Mouse (Mus musculus) midbrain, embryonic 16.5 days (tissue): ENCODE data around the gene Zmym4. TPM values are rescaled to one million over a fixed set of nuclear protein-coding genes. Genes with fewer than 3 reads are reported as not detected.
"Not testable (repeated sequence)": the region's sequence is repeated elsewhere in the genome, so short reads cannot be mapped to it uniquely, and the experiment has no call there.

ENCODE experiments used
- ATAC-seq: fragments of 200-750 bp; cut with Nextera tagmentation; 2 replicates; pipeline ENCODE4 v1.8.0; 2017; ENCODE audit warnings: moderate TSS enrichment
- H3K27ac ChIP-seq: fragments of 300-500 bp; sonication (generic); 2 replicates; pipeline ENCODE4 v1.5.1; 2014; ENCODE audit warnings: mild to moderate bottlenecking, low read length, mixed read lengths
- H3K27me3 ChIP-seq: fragments of 300-500 bp; sonication (generic); 2 replicates; pipeline ENCODE4 v1.6.1; 2014; ENCODE audit warnings: low read depth, low read length, mixed read lengths; ENCODE audit not compliant: control insufficient read depth, insufficient read depth
- H3K36me3 ChIP-seq: fragments of 300-500 bp; sonication (generic); 2 replicates; pipeline ENCODE4 v1.6.1; 2014; ENCODE audit warnings: mild to moderate bottlenecking, low read length, moderate library complexity, mixed read lengths; ENCODE audit not compliant: control insufficient read depth, insufficient read depth
- H3K4me1 ChIP-seq: fragments of 300-500 bp; sonication (generic); 2 replicates; pipeline ENCODE4 v1.6.1; 2014; ENCODE audit warnings: mild to moderate bottlenecking, low read length, mixed read lengths; ENCODE audit not compliant: control insufficient read depth, insufficient read depth
- H3K4me2 ChIP-seq: fragments of 300-500 bp; sonication (generic); 2 replicates; pipeline ENCODE4 v1.6.1; 2014; ENCODE audit warnings: mild to moderate bottlenecking, low read length, mixed read lengths
- H3K4me3 ChIP-seq: fragments of 300-500 bp; sonication (generic); 2 replicates; pipeline ENCODE4 v1.5.1; 2014; ENCODE audit warnings: low read depth, mild to moderate bottlenecking, low read length, moderate library complexity, mixed read lengths
- H3K9ac ChIP-seq: fragments of 300-500 bp; sonication (generic); 2 replicates; pipeline ENCODE4 v1.6.1; 2014; ENCODE audit warnings: low read depth, low read length, mixed read lengths
- H3K9me3 ChIP-seq: fragments of 300-500 bp; sonication (generic); replicated peaks from 2 replicates; pipeline ENCODE4 v1.6.1; 2014; ENCODE audit warnings: mild to moderate bottlenecking, low read length, mixed read lengths; ENCODE audit not compliant: control insufficient read depth, poor library complexity, severe bottlenecking
- WGBS: fragments of 180-500 bp; shearing (Covaris S2); extraction: QIAGEN DNeasy Blood & Tissue Kit; methylation state at CpG from one replicate; pipeline ENCODE4 v1.1.7; 2014; 5-methylcytosine and 5-hydroxymethylcytosine counted together
- polyA plus RNA-seq: library from polyadenylated mRNA; unstranded; fragments of >200 nt; fragmentation: Nextera tagmentation; extraction: Ambion mirVana; gene quantifications from 2 replicates; pipeline ENCODE4 v1.2.1, GENCODE M21; 2015

Zmym4 gene
- polyA plus RNA-seq, 1 experiment from 2014 or later, result 28.5 TPM

DNA sequence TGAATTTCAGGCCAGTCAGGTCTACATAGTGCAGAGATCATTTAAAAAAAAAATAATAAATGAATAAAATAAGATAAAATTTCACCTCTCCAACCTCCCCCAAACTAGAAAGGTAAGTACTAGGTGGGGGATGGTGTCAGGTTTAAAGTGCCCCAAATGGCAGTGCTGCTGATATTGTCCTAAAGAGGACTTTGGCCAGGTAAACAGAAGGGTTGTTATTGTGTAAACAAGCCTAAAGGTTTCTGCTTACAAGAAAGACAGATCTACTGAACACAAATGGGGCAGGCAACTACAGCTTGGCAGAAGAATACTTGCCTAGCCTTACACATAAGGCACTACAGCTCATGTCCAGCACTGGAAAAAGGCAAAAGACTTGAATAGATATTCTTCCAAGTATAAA, 22.6 kb upstream of the Zmym4 start:
- no peak for ATAC-seq
- H3K9me3 ChIP-seq, result no peaks in the 10 kb centered on the region
- H3K27ac ChIP-seq, result no peak overlapping the region
- no peak overlapping the region for H3K4me2 ChIP-seq
- H3K36me3 ChIP-seq, result no peaks in the 10 kb centered on the region
- no peak overlapping the region for H3K9ac ChIP-seq
- H3K4me1 ChIP-seq, result no peaks in the 10 kb centered on the region
- H3K27me3 ChIP-seq, result no peaks in the 10 kb centered on the region
- no peak overlapping the region for H3K4me3 ChIP-seq

DNA sequence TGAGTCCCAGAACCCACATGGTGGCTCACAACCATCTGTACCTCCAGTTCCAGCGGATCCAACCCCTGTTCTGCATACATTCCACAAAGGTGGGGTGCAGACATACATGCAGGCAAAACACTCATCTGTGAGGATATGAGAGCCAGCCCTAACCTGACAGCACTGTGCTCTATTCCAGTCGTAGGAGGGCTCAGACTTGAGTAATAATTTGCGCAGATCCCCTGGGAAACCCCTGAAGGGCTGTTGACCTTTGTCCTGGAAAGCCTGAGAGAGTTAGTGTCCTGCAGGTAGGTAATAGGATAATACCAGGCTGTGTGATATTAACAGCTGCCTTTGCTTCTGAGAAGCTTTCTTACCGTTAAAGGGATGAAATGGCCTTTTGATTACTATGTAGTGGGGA, 20.6 kb upstream of the Zmym4 start:
- H3K27me3 ChIP-seq, result no peaks in the 10 kb centered on the region
- 73% methylated on average over 4 of the region's 4 CpGs for WGBS
- no peaks in the 10 kb centered on the region for H3K4me1 ChIP-seq
- no peak for ATAC-seq
- H3K4me2 ChIP-seq, result no peak overlapping the region
- no peak overlapping the region for H3K27ac ChIP-seq
- no peak overlapping the region for H3K4me3 ChIP-seq
- H3K36me3 ChIP-seq, result no peaks in the 10 kb centered on the region
- H3K9ac ChIP-seq, result no peak overlapping the region
- H3K9me3 ChIP-seq, result no peaks in the 10 kb centered on the region

- Histone ChIP-seq H3K9me3 (no peaks in the 10 kb centered on the region), H3K4me2 (no peak overlapping the region), H3K27me3 (no peaks in the 10 kb centered on the region), H3K9ac (no peak overlapping the region), H3K4me1 (no peaks in the 10 kb centered on the region), H3K27ac (no peak overlapping the region), H3K4me3 (no peak overlapping the region), H3K36me3 (no peaks in the 10 kb centered on the region)
- ATAC-seq, result no peak
- WGBS, result 81% methylated on average over 5 of the region's 5 CpGs
These were observed 18.8 kb upstream of the Zmym4 start for GRCm38 (mm10) chr4:126986768-126987167.

- not testable (repeated sequence) for H3K4me2 ChIP-seq, H3K36me3 ChIP-seq, H3K4me1 ChIP-seq, H3K9ac ChIP-seq, H3K27ac ChIP-seq, H3K4me3 ChIP-seq, ATAC-seq, H3K9me3 ChIP-seq, H3K27me3 ChIP-seq
- 85% methylated on average over 11 of the region's 13 CpGs for WGBS
These were observed 16.0 kb upstream of the Zmym4 start for GRCm38 (mm10) chr4:126983736-126984525.

- H3K9me3 ChIP-seq, result no peaks in the 10 kb centered on the region
- no peaks in the 10 kb centered on the region for H3K4me1 ChIP-seq
- WGBS, result 74% methylated on average over 3 of the region's 3 CpGs
- no peak overlapping the region for H3K27ac ChIP-seq
- no peak overlapping the region for H3K9ac ChIP-seq
- H3K27me3 ChIP-seq, result no peaks in the 10 kb centered on the region
- no peak for ATAC-seq
- H3K36me3 ChIP-seq, result no peaks in the 10 kb centered on the region
- H3K4me3 ChIP-seq, result no peak overlapping the region
- H3K4me2 ChIP-seq, result no peak overlapping the region
These were observed 15.4 kb upstream of the Zmym4 start for GRCm38 (mm10) chr4:126983321-126983720.

DNA sequence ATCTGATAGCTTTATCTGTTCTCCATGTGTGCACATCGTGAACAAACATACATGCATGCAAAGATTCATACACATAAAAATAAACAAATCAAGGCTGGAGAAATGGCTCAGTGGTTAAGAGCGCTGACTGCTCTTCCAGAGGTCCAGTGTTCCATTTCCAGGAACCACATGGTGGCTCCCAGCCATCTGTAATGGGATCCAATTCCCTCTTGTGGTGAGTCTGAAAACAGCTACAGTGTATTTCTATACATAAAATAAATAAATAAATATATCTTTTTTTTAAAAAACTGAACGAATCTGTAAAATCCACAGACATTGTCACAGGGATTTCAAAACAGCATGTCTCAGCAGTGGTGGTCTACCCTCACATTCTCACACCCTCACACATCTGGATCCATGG, 10.8 kb upstream of the Zmym4 start:
- H3K4me2 ChIP-seq, result no peak overlapping the region
- H3K4me1 ChIP-seq, result no peaks in the 10 kb centered on the region
- no peaks in the 10 kb centered on the region for H3K27me3 ChIP-seq
- no peak overlapping the region for H3K9ac ChIP-seq
- H3K36me3 ChIP-seq, result no peaks in the 10 kb centered on the region
- no peaks in the 10 kb centered on the region for H3K9me3 ChIP-seq
- no peak for ATAC-seq
- 87% methylated on average over 3 of the region's 3 CpGs for WGBS
- H3K4me3 ChIP-seq, result no peak overlapping the region
- H3K27ac ChIP-seq, result no peak overlapping the region

DNA sequence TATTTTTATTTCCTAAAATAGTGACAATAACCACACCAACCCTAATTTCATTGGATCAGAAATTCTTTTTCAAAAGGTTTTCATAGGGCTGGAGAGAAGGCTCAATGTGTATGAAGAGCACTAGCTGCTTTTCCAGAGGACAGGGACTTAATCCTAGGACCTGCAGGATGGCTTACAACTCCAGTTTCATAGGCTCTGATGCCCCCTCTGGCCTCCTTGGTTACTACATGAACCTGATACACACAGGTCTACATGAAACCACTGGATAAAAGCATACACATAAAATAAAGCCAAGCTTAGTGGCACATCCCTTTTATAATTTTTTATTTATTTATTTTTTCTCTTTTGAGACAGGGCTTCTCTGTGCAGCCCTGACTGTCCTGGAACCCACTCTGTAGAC, 9.5 kb upstream of the Zmym4 start:
- no peaks in the 10 kb centered on the region for H3K4me1 ChIP-seq
- no peaks in the 10 kb centered on the region for H3K36me3 ChIP-seq
- no peak overlapping the region for H3K4me2 ChIP-seq
- H3K27ac ChIP-seq, result no peak overlapping the region
- no peak overlapping the region for H3K9ac ChIP-seq
- H3K9me3 ChIP-seq, result no peaks in the 10 kb centered on the region
- H3K4me3 ChIP-seq, result no peak overlapping the region
- H3K27me3 ChIP-seq, result no peaks in the 10 kb centered on the region
- no peak for ATAC-seq

DNA sequence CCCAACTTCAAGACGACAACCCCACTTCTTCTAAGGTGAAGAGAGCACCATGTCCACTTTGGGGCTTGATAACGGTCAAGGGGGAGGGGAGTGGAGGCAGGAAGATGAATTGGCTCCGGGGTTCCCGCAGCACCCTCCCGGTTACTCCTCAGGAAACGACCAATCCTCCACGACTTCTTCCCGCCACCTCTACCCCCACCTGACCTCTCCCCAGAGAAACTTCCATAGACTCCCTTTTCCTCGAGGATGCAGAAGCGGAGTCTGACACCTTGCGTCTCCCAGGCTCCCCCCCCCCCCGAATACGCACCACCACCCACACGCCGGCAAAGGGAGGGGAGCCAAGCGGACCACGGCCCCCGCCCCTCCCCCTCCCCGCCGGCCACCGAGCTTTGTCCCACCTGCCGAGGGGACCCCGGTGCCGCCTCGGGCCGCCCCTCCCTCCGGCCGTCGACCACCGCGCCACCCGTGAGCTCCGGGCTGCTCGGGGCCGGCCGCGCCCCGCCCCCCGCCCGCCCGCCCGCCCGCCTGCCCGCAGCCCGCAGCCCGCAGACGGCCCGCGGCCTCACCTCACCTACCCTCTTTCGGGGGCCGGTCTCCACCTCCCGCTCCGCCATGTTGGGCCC, 583 bp downstream of the Zmym4 start:
- ATAC-seq, result peak; percentile 30; the same call in 1 of the 2 replicates
- Histone ChIP-seq H3K4me1 (peaks cover 6% of the 10 kb centered on the region), H3K9me3 (no peaks in the 10 kb centered on the region), H3K27ac (peak overlapping the region; percentile 99), H3K4me2 (peak overlapping the region; percentile 86), H3K36me3 (no peaks in the 10 kb centered on the region), H3K4me3 (peak overlapping the region; percentile 94), H3K9ac (peak overlapping the region; percentile 97), H3K27me3 (no peaks in the 10 kb centered on the region)
- under 1% methylated on average over 12 of the region's 53 CpGs for WGBS

DNA sequence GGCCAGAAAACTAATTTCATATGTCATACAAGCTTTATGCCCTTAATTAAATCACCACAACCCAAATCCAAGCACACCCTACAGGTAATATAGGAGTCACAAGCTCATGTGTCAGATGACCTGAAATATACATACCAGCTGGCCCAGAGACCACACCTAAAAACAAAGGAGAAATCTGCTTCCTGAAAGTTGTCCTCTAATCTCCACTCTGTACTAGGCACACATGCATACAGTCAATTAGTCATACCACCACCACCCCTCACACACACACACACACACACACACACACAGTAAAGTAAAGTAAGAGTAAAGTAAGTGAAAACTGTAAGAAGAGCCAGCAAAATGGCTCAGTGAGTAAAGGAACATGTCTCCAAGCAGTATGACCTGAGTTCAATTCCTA, 9.3 kb downstream of the Zmym4 start:
- H3K9me3 ChIP-seq, result no peaks in the 10 kb centered on the region
- no peaks in the 10 kb centered on the region for H3K36me3 ChIP-seq
- no peak overlapping the region for H3K9ac ChIP-seq
- H3K4me2 ChIP-seq, result no peak overlapping the region
- H3K27ac ChIP-seq, result no peak overlapping the region
- ATAC-seq, result no peak
- H3K27me3 ChIP-seq, result no peaks in the 10 kb centered on the region
- H3K4me3 ChIP-seq, result no peak overlapping the region
- H3K4me1 ChIP-seq, result no peaks in the 10 kb centered on the region; the same call in 1 of the 2 replicates
